Mouse (Mus musculus) frontal cortex, postnatal 25 days (tissue): ENCODE measurements around the gene Peg10.
A peak's percentile ranks its signal among the peaks of the same experiment; 100 is the strongest.
"Not testable (repeated sequence)": the region's sequence is repeated elsewhere in the genome, so short reads cannot be mapped to it uniquely, and the experiment has no call there.

Experiments
- DNase-seq, 2 experiments: peaks; one replicate each; pipeline ENCODE4 v3.0.0; 2022; ENCODE audit warnings: low spot score in 2 of 2

Gene Peg10

GRCm38 (mm10) chr6:4748506-4748961 lies 1.4 kb downstream of the Peg10 start:
- peak in 1 of 2 experiments; percentile 15 for DNase-seq

GRCm38 (mm10) chr6:4749091-4749490 lies 2.0 kb downstream of the Peg10 start:
- peak; percentile 71 to 84 for DNase-seq

DNA sequence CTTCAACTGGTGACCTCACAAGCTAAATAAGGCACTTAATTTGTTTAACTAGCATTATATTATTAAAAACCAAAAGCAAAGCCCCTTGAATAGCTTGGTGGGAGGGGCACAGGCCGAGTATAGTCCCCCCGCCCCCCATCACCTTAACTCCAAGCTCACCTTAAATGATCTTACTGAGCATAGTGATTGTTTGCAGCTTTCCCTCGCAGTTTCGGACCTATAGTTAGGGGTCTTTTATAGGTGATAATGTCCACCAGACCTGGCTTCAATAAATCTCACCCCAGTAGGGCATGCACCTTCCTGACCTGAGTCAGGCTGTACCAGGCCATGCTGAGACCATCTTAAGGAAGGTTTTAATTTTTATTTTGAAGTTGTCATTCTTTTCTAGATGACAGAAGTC lies 4.2 kb downstream of the Peg10 start:
- DNase-seq, result no peak

DNA sequence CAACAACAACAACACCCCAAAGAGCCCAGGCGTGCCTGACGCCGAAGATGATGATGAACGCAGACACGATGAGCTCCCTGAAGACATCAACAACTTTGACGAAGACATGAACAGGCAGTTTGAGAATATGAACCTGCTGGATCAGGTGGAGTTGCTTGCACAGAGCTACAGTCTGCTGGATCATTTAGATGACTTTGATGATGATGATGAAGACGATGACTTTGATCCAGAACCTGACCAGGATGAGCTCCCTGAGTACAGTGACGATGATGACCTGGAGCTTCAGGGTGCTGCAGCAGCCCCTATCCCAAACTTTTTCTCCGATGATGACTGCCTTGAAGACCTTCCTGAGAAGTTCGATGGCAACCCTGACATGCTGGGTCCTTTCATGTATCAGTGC lies 7.2 kb downstream of the Peg10 start:
- no peak for DNase-seq

DNA sequence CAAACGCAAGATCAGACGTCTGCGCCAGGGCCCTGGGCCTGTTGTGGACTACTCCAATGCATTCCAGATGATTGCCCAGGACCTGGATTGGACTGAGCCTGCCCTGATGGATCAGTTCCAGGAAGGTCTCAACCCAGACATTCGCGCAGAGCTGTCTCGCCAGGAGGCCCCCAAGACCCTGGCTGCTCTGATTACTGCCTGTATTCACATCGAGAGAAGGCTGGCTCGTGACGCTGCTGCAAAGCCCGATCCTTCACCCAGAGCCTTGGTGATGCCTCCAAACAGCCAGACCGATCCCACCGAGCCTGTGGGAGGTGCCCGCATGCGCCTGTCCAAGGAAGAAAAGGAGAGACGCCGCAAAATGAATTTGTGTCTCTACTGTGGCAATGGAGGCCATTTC lies 7.8 kb downstream of the Peg10 start:
- DNase-seq, result no peak

DNA sequence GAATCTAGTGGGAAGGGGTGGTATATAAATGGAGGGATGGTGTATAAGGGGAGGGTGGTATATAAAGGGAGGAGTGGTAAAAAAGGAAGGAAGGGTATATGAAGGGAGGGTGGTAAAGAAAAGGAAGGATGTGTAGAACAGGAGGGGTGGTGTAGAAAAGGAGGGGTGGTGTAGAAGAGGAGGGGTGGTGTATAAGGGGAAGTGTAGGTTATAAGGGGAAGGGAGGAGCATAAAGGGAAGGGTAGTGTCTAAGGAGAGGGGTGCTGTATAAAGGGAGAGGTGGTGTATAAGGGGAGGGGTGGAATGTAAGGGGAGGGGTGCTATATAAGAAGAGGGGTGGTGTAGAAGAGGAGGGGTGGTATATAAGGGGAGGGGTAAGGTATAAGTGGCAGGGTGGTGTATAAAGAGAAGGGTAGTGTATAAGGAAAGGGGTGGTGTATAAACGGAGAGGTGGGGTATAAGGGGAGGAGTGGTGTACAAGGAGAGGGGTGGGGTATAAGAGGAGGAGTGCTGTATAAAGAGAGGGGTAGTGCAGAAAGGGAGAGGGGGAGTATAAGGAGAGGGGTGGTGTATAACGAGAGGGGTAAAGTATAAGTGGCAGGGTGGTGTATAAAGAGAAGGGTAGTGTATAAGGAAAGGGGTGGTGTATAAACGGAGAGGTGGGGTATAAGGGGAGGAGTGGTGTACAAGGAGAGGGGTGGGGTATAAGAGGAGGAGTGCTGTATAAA lies 14.5 kb downstream of the Peg10 start:
- DNase-seq, result not testable (repeated sequence)

DNA sequence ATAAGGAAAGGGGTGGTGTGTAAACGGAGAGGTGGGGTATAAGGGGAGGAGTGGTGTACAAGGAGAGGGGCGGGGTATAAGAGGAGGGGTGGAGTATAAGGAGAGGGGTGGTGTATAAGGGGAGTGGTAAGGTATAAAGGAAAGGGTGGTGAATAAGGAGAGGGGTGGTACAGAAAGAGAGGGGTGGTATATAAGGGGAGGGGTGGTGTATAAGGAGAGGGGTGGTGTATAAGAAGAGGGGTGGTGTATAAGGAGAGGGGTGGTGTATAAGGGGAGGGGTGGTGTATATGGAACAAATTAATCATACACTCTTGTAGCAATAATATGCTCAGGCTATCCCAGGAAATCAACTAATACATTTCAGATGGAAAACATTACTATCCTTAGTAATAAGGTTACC lies 15.1 kb downstream of the Peg10 start:
- no peak for DNase-seq

- DNase-seq, result no peak
Observed at GRCm38 (mm10) chr6:4796281-4796680, 49.2 kb downstream of the Peg10 start.

GRCm38 (mm10) chr6:4797317-4797716 lies 50.2 kb downstream of the Peg10 start:
- DNase-seq, result not testable (repeated sequence)

DNA sequence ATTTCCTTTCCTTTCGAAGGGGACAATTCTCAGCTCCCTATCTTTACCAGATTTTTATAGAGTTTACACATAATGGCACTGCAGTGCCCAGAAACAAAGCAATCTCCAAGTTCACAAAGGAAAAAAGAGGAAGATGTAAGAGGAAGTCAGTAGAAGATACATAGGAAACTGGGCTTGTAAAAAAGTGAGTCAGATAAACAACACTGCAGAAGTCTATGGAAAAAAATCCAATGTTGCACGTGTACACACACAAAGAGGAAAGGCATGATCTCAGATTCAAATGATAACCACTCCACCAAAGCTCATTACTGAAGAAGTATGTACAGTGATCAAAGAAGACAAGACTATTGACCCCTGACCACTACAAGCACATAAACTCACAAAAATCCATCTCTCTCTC lies 51.3 kb downstream of the Peg10 start:
- DNase-seq, result no peak

GRCm38 (mm10) chr6:4799359-4799758 lies 52.3 kb downstream of the Peg10 start:
- no peak for DNase-seq

DNA sequence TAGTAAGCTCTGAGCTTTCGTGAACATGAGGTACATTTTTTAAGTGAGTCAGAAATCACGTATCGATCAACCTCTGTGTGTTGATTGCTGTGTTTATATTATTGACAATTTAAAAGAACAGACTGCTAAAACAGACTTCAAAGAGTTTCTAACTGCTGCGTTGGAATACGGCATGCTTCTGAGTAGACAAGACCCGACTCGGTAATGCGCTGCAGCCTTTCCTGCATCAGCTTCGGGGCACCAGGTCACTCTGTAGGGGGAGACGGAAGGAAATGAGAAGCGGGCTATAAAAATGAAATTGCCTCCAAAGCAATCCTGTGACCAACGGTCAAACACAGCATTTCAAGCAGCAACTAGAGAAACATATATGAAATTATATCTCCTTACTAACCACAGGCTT lies 59.9 kb downstream of the Peg10 start:
- DNase-seq, result no peak
